Comparison of ENCODE assay signal across 8 mouse cellular contexts in the genomic region with DNA sequence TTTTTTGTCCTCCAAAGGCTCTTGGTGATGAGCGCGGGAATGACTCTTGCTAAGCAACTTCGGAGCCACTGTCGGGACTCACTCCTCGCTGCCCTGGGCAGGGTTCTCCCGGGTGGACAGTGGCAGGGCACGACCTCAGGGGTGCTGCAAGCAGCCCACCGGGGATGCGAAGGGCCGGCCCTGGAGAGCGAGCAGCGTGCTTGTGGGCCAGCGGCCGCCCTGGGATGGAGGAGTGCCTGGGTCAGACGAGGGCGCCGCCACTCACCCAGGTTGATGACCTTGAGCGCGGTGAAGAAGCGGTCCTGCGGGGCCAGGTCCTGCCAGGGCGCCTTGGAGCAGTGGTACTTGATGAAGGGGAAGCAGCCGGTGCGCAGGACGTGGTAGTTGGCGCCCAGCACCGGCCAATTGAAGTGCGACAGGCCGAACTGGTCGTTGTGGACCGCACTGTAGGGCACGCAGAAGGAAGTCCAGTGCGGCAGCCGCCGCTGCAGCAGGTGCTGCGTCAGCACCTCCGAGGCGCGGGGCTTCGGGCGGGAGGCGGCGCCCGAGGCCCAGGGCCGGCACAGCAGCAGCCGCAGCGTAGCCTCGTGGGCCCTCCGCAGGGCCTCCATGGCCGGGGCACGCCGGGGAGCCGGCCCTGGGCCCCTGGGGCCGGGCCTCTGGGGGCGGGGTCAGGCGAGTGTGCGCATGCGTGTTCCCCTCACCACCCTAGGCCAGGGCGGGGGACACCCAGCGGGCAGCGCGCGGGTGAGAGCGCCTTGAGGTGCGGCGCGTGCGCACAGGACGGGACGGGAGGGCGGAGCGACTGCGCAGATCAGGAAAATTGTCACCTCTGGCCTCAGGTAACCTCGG. TPM values are rescaled to one million over a fixed set of nuclear protein-coding genes. Genes with fewer than 3 reads are reported as not detected.
DNase-seq lines count a peak whose midpoint lies in the region; ATAC-seq and TF ChIP-seq lines count a peak whose summit lies in the region.

2300009A05Rik (minus strand) TSS at position 636 of the 852 bp plus-strand sequence.

- no peak for TF ChIP-seq CTCF in E14TG2a.4 (conservative IDR thresholded peaks at IDR 0.05; ENCODE audit: low read length)

- peak within 1 kb of the TSS; percentile 74 for H3K27ac ChIP-seq in forebrain, embryonic 13.5 days
- H3K27ac ChIP-seq in neural tube, embryonic 15.5 days (replicated peaks), result peak within 1 kb of the TSS; percentile 89

- intact Hi-C loops in heart, postnatal 10 days (cut with DNase I), result loop anchor here (1.0 to 5.0 kb wide), 2 partner anchors 22 to 262 kb away; partner anchors contain the start of gene Map2k5

- H3K9ac ChIP-seq in forebrain, embryonic 13.5 days, result peak within 1 kb of the TSS; percentile 87
- peak within 1 kb of the TSS; percentile 94 for H3K9ac ChIP-seq in neural tube, embryonic 15.5 days (replicated peaks)

- no peaks in the 10 kb centered on the region for H3K36me3 ChIP-seq in E14TG2a.4 (ENCODE audit: insufficient read depth, low read length)
- no peaks in the 10 kb centered on the region for H3K36me3 ChIP-seq in forebrain, embryonic 13.5 days (ENCODE audit: poor library complexity, severe bottlenecking)
- H3K36me3 ChIP-seq in neural tube, embryonic 15.5 days, result no peaks in the 10 kb centered on the region

- peak within 1 kb of the TSS; percentile 94 for H3K4me3 ChIP-seq in E14TG2a.4 (replicated peaks; ENCODE audit: low read length)
- H3K4me3 ChIP-seq in forebrain, embryonic 13.5 days, result peak within 1 kb of the TSS; percentile 94
- peak within 1 kb of the TSS; percentile 81 for H3K4me3 ChIP-seq in neural tube, embryonic 15.5 days (replicated peaks)

- H3K27me3 ChIP-seq in E14TG2a.4 (ENCODE audit: insufficient read depth, low read length), result peaks cover 10% of the 10 kb centered on the region
- no peaks in the 10 kb centered on the region for H3K27me3 ChIP-seq in forebrain, embryonic 13.5 days
- no peaks in the 10 kb centered on the region for H3K27me3 ChIP-seq in neural tube, embryonic 15.5 days (replicated peaks)

- DNase-seq in c-Kit-positive CD71-positive TER-119-positive erythroid progenitor cells, embryonic 14.5 days (ENCODE audit: low spot score), result peak; percentile 94
- peak; percentile 97 for DNase-seq in heart, postnatal 10 days
- peak; percentile 94 for DNase-seq in layer of hippocampus, adult 11-12 months (ENCODE audit: low spot score)
- peak; percentile 97 for DNase-seq in lung, adult 18-20 months
- DNase-seq in testis, postnatal 14 days (ENCODE audit: low spot score), result peak; percentile 97

- H3K4me1 ChIP-seq in E14TG2a.4 (replicated peaks; ENCODE audit: low read depth, low read length), result peaks cover 7% of the 10 kb centered on the region
- H3K4me1 ChIP-seq in forebrain, embryonic 13.5 days, result peaks cover 21% of the 10 kb centered on the region
- peaks cover 13% of the 10 kb centered on the region for H3K4me1 ChIP-seq in neural tube, embryonic 15.5 days

- H3K9me3 ChIP-seq in E14TG2a.4 (ENCODE audit: low read length), result no peaks in the 10 kb centered on the region
- H3K9me3 ChIP-seq in forebrain, embryonic 13.5 days (replicated peaks), result no peaks in the 10 kb centered on the region
- H3K9me3 ChIP-seq in neural tube, embryonic 15.5 days (replicated peaks), result no peaks in the 10 kb centered on the region

- under 1% methylated on average over 67 of the region's 74 CpGs for WGBS in forebrain, embryonic 13.5 days
- 2% methylated on average over 72 of the region's 74 CpGs for WGBS in neural tube, embryonic 15.5 days

- H3K4me2 ChIP-seq in forebrain, embryonic 13.5 days, result peak within 1 kb of the TSS; percentile 94
- H3K4me2 ChIP-seq in neural tube, embryonic 15.5 days, result peak within 1 kb of the TSS; percentile 85

- peak; percentile 96 for ATAC-seq in forebrain, embryonic 13.5 days
- peak; percentile 96 for ATAC-seq in neural tube, embryonic 15.5 days (ENCODE audit: low FRiP score)

RNA-seq across cellular contexts. Expression of gene 2300009A05Rik, which starts in this region (rescaled TPM):
- polyA plus RNA-seq in forebrain, embryonic 13.5 days (2015; fragmentation: Nextera tagmentation; extraction: Ambion mirVana), result 66.2 and 66.7 TPM in 2 replicates
- total RNA-seq in heart, postnatal 10 days (2021), result 10 to 100 TPM; 49.3 to 53.9 TPM
- 75.0 and 84.6 TPM in 2 replicates for polyA plus RNA-seq in neural tube, embryonic 15.5 days (2015; fragmentation: Nextera tagmentation; extraction: Ambion mirVana)

Comparison
In these comparisons a context has a peak if more than half of its experiments do, and no peak if none do; other contexts are left out.
1. Peak in every context shown above with its lines: DNase-seq, ATAC-seq, H3K4me3 ChIP-seq and H3K27ac ChIP-seq.